Mouse (Mus musculus): ENCODE measurements at regions not wholly inside any gene's neighbourhood (a gene's known extent, or its start where the extent isn't known, plus 50 kb on each side); places are given as distances from the start of the nearest gene placed in this dataset.

DNA sequence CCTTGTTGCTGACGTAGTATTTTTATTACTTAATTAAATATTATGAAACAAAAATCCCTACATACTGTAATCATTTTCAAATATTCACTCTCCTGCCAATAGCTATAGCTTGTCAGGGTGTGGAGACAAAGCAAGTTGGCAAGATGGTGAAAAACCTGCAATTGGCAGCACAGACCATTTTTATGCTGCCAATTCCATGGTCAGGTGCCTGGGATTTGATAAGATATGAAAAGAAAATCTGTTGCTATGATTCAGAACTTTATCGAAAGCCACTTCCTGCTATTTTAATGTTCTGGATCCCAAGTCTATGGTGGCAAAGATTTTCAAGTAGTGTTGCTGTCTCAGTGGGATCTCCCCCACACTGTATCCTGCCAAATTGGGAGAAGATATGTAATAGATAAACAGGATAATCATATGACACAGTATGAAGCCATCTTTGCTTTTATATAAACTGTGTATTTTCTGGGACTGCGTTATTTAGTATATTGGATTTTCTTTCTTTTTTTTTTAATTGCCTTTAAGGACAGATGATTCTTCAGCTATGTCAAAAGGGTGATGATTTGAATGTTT is 165.3 kb upstream of the Lrrc3b start:
- intact Hi-C loops (cut with DNase I) = no loop called here
- DNase-seq (ENCODE audit: extremely low spot score in 1 of 2, low spot score in 2 of 2) = peak in 1 of 2 experiments; percentile 22

DNA sequence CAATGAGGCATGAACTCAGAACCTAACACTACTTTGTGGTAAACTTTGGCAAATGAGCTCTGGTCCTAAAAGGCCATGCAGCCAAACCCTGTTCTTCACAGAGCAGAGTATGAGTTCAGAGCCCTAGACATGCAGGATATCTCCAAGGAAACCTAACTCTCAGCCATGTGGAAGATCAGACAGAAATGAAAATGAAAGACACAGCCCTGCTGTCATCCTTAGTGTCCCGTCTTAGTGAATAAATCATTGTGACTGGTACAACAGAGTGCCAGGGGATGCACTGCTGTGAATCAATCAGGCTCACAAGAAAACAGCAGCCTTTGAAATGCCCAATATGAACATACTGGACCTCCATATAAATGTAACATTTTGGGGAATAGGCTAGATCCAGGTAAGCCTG is 171.4 kb upstream of the Lrrc3b start:
- no peak for DNase-seq (ENCODE audit: extremely low spot score in 1 of 2, low spot score in 2 of 2)
- intact Hi-C loops (cut with DNase I) = no loop called here

GRCm38 (mm10) chr14:15634581-15634980 is 195.8 kb upstream of the Lrrc3b start:
- intact Hi-C loops (cut with DNase I) = no loop called here
- no peak for DNase-seq (ENCODE audit: extremely low spot score in 1 of 2, low spot score in 2 of 2)

- intact Hi-C loops (cut with DNase I) = no loop called here
- no peak for DNase-seq (ENCODE audit: extremely low spot score in 1 of 2, low spot score in 2 of 2)
Measured at GRCm38 (mm10) chr14:15637681-15638080, 198.9 kb upstream of the Lrrc3b start.

DNA sequence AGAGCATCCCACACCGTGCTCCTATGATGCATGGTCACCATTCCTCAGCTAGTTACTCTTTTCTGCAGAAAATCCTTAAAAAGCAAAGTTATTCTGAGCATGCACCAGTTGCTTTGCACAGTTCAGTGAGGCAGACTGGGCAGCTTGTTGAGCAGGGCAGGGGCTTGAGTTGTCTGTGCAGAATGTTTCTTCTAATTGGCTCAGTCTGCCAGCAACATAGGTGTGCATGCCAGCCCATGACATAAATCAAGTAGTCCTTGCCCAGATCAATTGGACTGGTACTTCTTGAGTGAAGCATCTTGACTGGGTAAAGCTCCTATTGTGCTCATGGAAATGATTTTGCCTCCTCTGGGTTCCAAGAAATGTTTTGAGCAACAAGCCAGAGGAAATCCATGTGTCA is 200.1 kb upstream of the Lrrc3b start:
- DNase-seq (ENCODE audit: extremely low spot score in 1 of 2, low spot score in 2 of 2) = no peak
- intact Hi-C loops (cut with DNase I) = no loop called here

DNA sequence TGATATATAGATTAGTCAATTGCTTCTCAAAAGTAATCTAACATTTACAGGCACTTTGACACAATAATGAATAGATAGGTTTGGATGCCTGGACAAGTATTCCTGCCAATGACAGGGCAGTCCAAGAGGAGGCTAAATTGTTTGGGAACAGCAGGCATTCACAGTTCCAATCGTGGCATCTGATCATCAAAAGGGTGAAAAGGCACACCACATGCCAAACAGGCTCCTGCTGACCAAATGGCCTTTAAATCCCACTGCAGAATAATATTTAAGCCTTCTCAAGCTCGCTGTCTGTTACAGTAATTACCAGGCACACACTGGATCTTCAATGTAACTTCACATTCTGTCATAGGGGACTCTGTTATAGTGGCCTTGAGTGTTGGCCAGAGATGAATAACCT is 222.1 kb upstream of the Lrrc3b start:
- DNase-seq (ENCODE audit: extremely low spot score in 1 of 2, low spot score in 2 of 2) = no peak
- intact Hi-C loops (cut with DNase I) = no loop called here

GRCm38 (mm10) chr14:15672292-15672691 is 233.5 kb upstream of the Lrrc3b start:
- no peak for DNase-seq (ENCODE audit: extremely low spot score in 1 of 2, low spot score in 2 of 2)
- intact Hi-C loops (cut with DNase I) = no loop called here

DNA sequence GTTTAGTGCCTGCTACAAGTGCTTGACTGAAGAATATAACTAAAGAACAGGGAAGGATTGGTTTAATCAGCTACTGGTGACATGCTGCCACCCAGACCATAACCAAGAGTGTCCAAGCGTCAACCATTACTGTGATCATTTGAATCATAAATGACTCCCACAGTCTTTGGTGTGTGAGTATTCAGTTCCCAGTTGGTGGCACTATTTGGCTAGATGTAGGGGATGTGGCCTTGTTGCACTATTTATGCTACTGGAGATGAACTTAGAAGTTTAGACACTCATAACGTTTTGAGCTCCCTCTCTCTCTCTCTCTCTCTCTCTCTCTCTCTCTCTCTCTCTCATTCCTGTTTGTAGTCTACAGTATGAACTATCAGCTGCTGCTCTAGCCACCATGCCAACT is 238.4 kb upstream of the Lrrc3b start:
- DNase-seq (ENCODE audit: extremely low spot score in 1 of 2, low spot score in 2 of 2) = no peak
- intact Hi-C loops (cut with DNase I) = no loop called here

- intact Hi-C loops (cut with DNase I) = no loop called here
- DNase-seq (ENCODE audit: extremely low spot score in 1 of 2, low spot score in 2 of 2) = no peak
Measured at GRCm38 (mm10) chr14:15679456-15679855, 240.7 kb upstream of the Lrrc3b start.

- DNase-seq (ENCODE audit: extremely low spot score in 1 of 2, low spot score in 2 of 2) = no peak
- intact Hi-C loops (cut with DNase I) = no loop called here
Measured at GRCm38 (mm10) chr14:15698001-15698400, 259.2 kb upstream of the Lrrc3b start.

GRCm38 (mm10) chr14:15698607-15699006 is 259.8 kb upstream of the Lrrc3b start:
- intact Hi-C loops (cut with DNase I) = no loop called here
- no peak for DNase-seq (ENCODE audit: extremely low spot score in 1 of 2, low spot score in 2 of 2)

- peak in 1 of 2 experiments; percentile 2 for DNase-seq (ENCODE audit: extremely low spot score in 1 of 2, low spot score in 2 of 2)
- intact Hi-C loops (cut with DNase I) = no loop called here
Measured at GRCm38 (mm10) chr14:15722135-15722534, 283.3 kb upstream of the Lrrc3b start.

- no peak for DNase-seq (ENCODE audit: extremely low spot score in 1 of 2, low spot score in 2 of 2)
- intact Hi-C loops (cut with DNase I) = no loop called here
Measured at GRCm38 (mm10) chr14:15746629-15747238, 307.9 kb upstream of the Lrrc3b start.

GRCm38 (mm10) chr14:15769846-15770448 is 331.2 kb upstream of the Lrrc3b start:
- intact Hi-C loops (cut with DNase I) = no loop called here
- no peak for DNase-seq (ENCODE audit: extremely low spot score in 1 of 2, low spot score in 2 of 2)

DNA sequence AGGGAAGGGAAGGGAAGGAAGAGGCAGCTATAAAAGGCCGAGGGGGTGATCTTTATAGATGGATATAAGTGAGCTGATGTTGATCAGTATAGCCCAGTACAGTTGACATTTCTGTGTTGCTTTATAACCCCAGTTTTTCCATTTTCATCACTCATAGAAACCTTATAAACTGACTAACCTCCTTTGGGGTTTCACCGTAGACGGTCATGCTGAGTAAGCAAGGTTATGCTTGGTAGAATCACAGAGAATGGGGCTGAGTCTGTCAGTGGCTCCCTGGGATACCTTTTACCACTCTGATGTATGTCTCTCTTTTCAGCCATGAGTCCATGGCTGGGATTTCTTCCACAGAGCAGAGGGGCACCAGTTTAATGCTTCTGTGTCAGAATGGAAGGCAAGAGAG is 345.9 kb upstream of the Lrrc3b start:
- intact Hi-C loops (cut with DNase I) = no loop called here
- DNase-seq (ENCODE audit: extremely low spot score in 1 of 2, low spot score in 2 of 2) = no peak

GRCm38 (mm10) chr14:15785230-15785629 is 346.4 kb upstream of the Lrrc3b start:
- intact Hi-C loops (cut with DNase I) = no loop called here
- peak in 1 of 2 experiments; percentile 22 for DNase-seq (ENCODE audit: extremely low spot score in 1 of 2, low spot score in 2 of 2)

DNA sequence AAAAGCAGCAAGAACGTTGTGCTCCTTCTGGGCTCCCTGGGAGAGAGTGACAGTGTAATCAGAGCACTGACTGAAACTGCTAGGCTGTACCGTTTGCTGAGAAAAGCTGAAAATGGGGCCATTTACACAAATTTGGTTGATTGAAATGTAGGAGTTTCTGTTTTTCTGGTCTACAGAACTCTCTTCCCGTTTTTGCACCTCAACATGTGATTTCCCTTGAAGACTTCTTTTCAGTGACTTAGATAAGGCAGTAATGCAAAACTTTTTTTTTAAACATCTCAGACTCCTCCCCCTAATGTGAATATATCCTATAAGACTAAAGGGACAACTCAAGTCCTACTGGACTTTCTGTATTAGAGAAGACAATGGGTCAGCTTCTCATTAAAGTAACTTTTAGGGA is 356.9 kb upstream of the Lrrc3b start:
- DNase-seq (ENCODE audit: extremely low spot score in 1 of 2, low spot score in 2 of 2) = no peak
- intact Hi-C loops (cut with DNase I) = no loop called here

- intact Hi-C loops (cut with DNase I) = no loop called here
- no peak for DNase-seq (ENCODE audit: extremely low spot score in 1 of 2, low spot score in 2 of 2)
Measured at GRCm38 (mm10) chr14:15797019-15797418, 358.2 kb upstream of the Lrrc3b start.

DNA sequence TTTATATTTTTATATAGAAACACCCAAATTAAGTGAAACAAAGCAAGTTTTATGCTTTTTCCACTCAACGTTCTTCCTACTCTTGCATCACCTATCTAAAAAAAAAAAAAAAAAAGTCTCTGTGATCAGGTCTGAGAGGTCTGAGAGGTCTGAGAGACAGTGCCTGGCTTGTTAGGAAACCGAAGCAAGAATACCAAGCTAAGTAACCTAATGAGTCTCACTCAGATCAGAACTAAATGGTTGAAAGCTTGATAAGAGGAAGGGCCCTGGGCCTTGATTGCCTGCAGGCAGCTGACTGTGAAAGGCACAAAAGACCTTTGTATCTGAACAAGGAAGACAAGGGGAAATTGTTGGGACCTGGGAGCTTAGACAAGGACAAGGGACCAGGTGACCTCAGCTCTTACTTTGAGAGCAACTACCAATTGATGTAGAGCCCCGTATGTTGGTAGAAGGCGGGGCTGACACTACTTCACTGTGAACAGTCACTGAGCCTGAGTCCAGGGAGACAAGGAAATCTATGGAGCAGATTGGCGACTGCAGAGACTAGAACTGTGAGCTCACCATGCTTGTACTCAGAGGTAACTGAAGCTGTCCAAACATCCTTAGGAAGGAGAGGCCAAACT is 362.8 kb upstream of the Lrrc3b start:
- DNase-seq (ENCODE audit: extremely low spot score in 1 of 2, low spot score in 2 of 2) = no peak
- intact Hi-C loops (cut with DNase I) = no loop called here

DNA sequence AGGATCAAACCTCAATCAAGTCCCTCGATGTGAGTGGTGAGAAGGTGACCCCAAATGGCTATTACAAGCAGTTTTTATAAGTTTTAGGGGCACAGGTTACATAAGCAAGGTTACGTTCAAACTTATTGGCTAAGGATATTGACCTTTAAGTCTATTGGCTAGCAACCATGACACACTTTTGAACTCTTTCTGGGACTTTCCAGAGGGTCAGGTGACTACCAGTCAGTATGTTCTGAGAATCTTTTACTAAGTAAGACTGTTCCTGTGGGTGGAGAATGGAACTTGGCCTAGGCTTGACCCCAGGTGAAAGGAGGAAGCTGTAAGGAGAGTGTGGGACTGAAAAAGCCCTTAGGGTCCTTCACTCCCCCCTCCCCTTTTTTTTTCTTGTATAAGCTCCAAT is 370.3 kb upstream of the Lrrc3b start:
- DNase-seq (ENCODE audit: extremely low spot score in 1 of 2, low spot score in 2 of 2) = no peak
- intact Hi-C loops (cut with DNase I) = no loop called here

All from left cerebral cortex, postnatal 10 days (tissue).